Mouse (Mus musculus) thymus, adult 2 months (tissue): Measurements from ENCODE around the gene Mdc1. TPM values are rescaled to one million over a fixed set of nuclear protein-coding genes. Genes with fewer than 3 reads are reported as not detected.
"Not testable (repeated sequence)": the region's sequence is repeated elsewhere in the genome, so short reads cannot be mapped to it uniquely, and the experiment has no call there.

Experiments
- DNase-seq: peaks from one replicate; pipeline ENCODE4 v3.0.0; 2021
- H3K27ac ChIP-seq: fragments of 200-500 bp; 2 replicates; pipeline ENCODE4 v1.5.1; 2012; ENCODE audit warnings: low read length, control low read depth; ENCODE audit not compliant: control insufficient read depth, insufficient read depth
- H3K27me3 ChIP-seq: fragments of 200-500 bp; 2 replicates; pipeline ENCODE4 v1.6.1; 2012; ENCODE audit warnings: mild to moderate bottlenecking, low read length, moderate library complexity, mixed read lengths; ENCODE audit not compliant: control insufficient read depth, insufficient read depth
- H3K36me3 ChIP-seq: fragments of 200-500 bp; 2 replicates; pipeline ENCODE4 v1.6.1; 2012; ENCODE audit warnings: mild to moderate bottlenecking, low read length, moderate library complexity; ENCODE audit not compliant: control insufficient read depth, insufficient read depth
- H3K4me1 ChIP-seq: fragments of 200-500 bp; replicated peaks from 2 replicates; pipeline ENCODE4 v1.6.1; 2012; ENCODE audit warnings: low read length; ENCODE audit not compliant: control insufficient read depth, insufficient read depth
- H3K4me3 ChIP-seq: fragments of 200-500 bp; 2 replicates; pipeline ENCODE4 v1.5.1; 2012; ENCODE audit warnings: mild to moderate bottlenecking, low read length, control low read depth, moderate library complexity; ENCODE audit not compliant: control insufficient read depth, insufficient read depth
- CTCF ChIP-seq: fragments of 200-500 bp; IDR thresholded peaks from 2 replicates; pipeline ENCODE4 v1.5.1; 2012; ENCODE audit warnings: mild to moderate bottlenecking, control low read depth, low read length, moderate library complexity, borderline replicate concordance; ENCODE audit not compliant: control insufficient read depth, poor library complexity, insufficient read depth; ENCODE audit errors: extremely low read depth
- POLR2A ChIP-seq: fragments of 200-500 bp; IDR thresholded peaks from 2 replicates; pipeline ENCODE4 v1.6.1; 2012; ENCODE audit warnings: mild to moderate bottlenecking, low read length, control low read depth, moderate library complexity; ENCODE audit not compliant: control insufficient read depth, poor library complexity, insufficient read depth; ENCODE audit errors: extremely low read depth
- WGBS: fragments of 180-500 bp; shearing (Covaris S2); methylation state at CpG from one replicate; pipeline ENCODE4 v1.1.7; 2018; 5-methylcytosine and 5-hydroxymethylcytosine counted together
- polyA plus RNA-seq: library from polyadenylated mRNA; depleted of rRNA; stranded (reverse); fragments of >200 nt; gene quantifications from 2 replicates; pipeline ENCODE4 v1.2.3, GENCODE M21; 2012

Mdc1 gene
- polyA plus RNA-seq, 1 experiment: 17.4 TPM

DNA sequence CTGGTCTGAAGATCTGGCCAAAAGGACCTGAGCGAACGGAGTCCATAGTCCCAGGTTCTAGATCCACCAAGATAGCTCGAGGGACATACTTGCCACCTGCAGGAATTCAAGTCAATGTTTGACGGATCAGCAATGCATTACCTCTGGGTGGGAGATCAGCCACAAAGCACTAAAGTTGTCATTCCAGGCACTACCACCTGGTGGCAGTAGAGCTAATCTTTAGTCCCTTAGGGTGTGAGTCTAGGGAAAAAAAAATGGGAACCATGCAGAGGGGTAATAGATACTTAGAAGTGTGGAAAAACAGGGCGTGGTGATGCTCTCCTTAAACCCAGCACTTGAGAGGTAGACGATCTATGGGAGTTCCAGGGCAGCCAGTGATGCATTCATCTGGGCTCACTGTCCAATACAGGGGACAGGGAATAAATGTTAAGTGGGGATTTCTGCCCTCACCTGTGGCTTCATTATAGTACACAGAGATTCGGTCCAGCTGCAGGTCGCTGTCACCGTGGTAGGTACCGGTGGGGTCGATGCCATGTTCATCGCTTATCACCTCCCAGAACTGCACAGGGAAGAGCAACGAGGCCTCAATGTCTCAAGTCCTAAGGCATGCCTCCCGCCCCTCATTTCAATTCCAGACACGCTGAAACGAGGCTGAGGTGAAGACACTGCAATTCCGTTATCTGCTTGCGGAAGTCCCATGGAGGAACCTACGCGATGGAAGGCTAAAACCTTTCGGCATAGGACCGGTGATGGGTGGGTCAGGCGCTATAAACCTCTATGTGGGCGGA, 4.9 kb upstream of the Mdc1 start:
- WGBS: 8% methylated on average over 24 of the region's 24 CpGs
- TF ChIP-seq CTCF (no peak), POLR2A (no peak)
- DNase-seq: peak; percentile 83

GRCm38 (mm10) chr17:35836991-35837422, 4.3 kb upstream of the Mdc1 start:
- Histone ChIP-seq H3K4me1 (peaks cover 25% of the 10 kb centered on the region), H3K4me3 (peak overlapping the region; percentile 87), H3K27me3 (no peaks in the 10 kb centered on the region), H3K27ac (peak overlapping the region; percentile 90), H3K36me3 (peaks cover 39% of the 10 kb centered on the region)
- TF ChIP-seq CTCF (no peak), POLR2A (no peak)
- peak; percentile 97 for DNase-seq
- WGBS: 2% methylated on average over 25 of the region's 25 CpGs

More for the DNA sequence above, 4.9 kb upstream of the Mdc1 start:
- H3K4me3 ChIP-seq: peak overlapping the region; percentile 87
- H3K4me1 ChIP-seq: peaks cover 24% of the 10 kb centered on the region
- peaks cover 39% of the 10 kb centered on the region for H3K36me3 ChIP-seq
- peak overlapping the region; percentile 26; the same call in 1 of the 2 replicates for H3K27ac ChIP-seq
- H3K27me3 ChIP-seq: no peaks in the 10 kb centered on the region

- WGBS: under 1% methylated on average over 18 of the region's 18 CpGs
- peaks cover 27% of the 10 kb centered on the region for H3K4me1 ChIP-seq
- TF ChIP-seq POLR2A (no peak), CTCF (no peak)
Measured at GRCm38 (mm10) chr17:35837487-35837886, 3.8 kb upstream of the Mdc1 start.

DNA sequence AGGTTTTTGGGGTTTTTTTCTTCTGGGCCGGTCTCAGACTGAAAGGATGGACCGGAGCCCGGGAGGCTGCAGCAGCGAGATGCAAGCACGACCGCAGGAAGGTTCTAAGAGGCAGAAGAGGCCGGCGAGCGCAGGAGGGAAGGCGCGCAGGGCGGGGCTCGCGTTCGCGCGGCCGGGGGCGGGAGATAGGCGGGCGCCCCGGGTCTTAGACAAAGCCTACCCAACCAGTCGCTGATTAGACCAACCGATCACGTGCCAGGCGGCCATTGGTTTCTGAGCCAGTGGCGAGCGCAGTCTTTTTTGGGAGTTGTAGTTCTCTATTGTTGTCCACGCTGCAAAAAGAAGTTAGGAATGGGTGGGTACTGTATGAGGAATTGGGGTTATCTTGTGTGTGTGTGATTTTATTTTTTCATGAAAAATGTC, 3.2 kb upstream of the Mdc1 start, which contains the start of gene Tubb5:
TSS of gene Tubb5 (minus strand) at position 185 of the 423 bp plus-strand sequence.
- Histone ChIP-seq H3K36me3 (peaks cover 34% of the 10 kb centered on the region), H3K27ac (peak within 1 kb of the TSS; percentile 90), H3K4me1 (peaks cover 27% of the 10 kb centered on the region), H3K4me3 (peak within 1 kb of the TSS; percentile 87), H3K27me3 (no peaks in the 10 kb centered on the region)
- no peak for TF ChIP-seq CTCF
- TF ChIP-seq POLR2A: peak; percentile 98
- DNase-seq: peak; percentile 96
- 1% methylated on average over 29 of the region's 29 CpGs for WGBS

More at GRCm38 (mm10) chr17:35837487-35837886, 3.8 kb upstream of the Mdc1 start:
- Histone ChIP-seq H3K27me3 (no peaks in the 10 kb centered on the region), H3K27ac (peak overlapping the region; percentile 90), H3K4me3 (peak overlapping the region; percentile 87), H3K36me3 (peaks cover 39% of the 10 kb centered on the region)
- peak; percentile 76 for DNase-seq

GRCm38 (mm10) chr17:35838570-35838969, 2.7 kb upstream of the Mdc1 start:
- Histone ChIP-seq H3K27me3 (no peaks in the 10 kb centered on the region), H3K36me3 (peaks cover 30% of the 10 kb centered on the region), H3K4me1 (peaks cover 27% of the 10 kb centered on the region), H3K27ac (peak overlapping the region; percentile 44; the same call in 1 of the 2 replicates), H3K4me3 (peak overlapping the region; percentile 18; the same call in 1 of the 2 replicates)
- TF ChIP-seq CTCF (no peak), POLR2A (no peak)
- peak; percentile 24 for DNase-seq
- WGBS: 5% methylated on average over 5 of the region's 5 CpGs

- H3K27me3 ChIP-seq, H3K4me3 ChIP-seq, H3K27ac ChIP-seq: not testable (repeated sequence)
- WGBS: 82% methylated on average over 3 of the region's 3 CpGs
- peak; percentile 32 for DNase-seq
- Histone ChIP-seq H3K4me1 (peaks cover 27% of the 10 kb centered on the region), H3K36me3 (peaks cover 26% of the 10 kb centered on the region)
Measured at GRCm38 (mm10) chr17:35839002-35839401, 2.3 kb upstream of the Mdc1 start.
